Mouse (Mus musculus) left cerebral cortex, postnatal 4 days (tissue): Measurements from ENCODE around the gene Pcgf1. TPM values are rescaled to one million over a fixed set of nuclear protein-coding genes. Genes with fewer than 3 reads are reported as not detected.

Source experiments
- DNase-seq: peaks from one replicate; pipeline ENCODE4 v3.0.0-alpha.2; 2022
- intact Hi-C: fragments of 180-260 bp; cut with DNase I; formaldehyde crosslinking; loops from one replicate; pipeline ENCODE4 v1.15.1; 2025
- microRNA-seq: library from miRNA; unstranded; fragments of <30 nt; microRNA quantifications from one replicate; pipeline ENCODE4 v1.2.0, GENCODE M21; 2022
- total RNA-seq, 2 experiments: library from RNA; stranded (reverse); gene quantifications; 2 replicates each; pipeline ENCODE4 v1.2.3; 2021

The Pcgf1 gene
- total RNA-seq, 2 experiments from 2014 or later, result 16.8 to 23.3 TPM

GRCm38 (mm10) chr6:83120930-83121862 is 43.5 kb downstream of the Pcgf1 start, which contains the start of gene Wbp1:
Gene Wbp1, minus strand, starts transcription at chr6:83121559.
- intact Hi-C loops, result no loop called here
- DNase-seq, result peak; percentile 95

DNA sequence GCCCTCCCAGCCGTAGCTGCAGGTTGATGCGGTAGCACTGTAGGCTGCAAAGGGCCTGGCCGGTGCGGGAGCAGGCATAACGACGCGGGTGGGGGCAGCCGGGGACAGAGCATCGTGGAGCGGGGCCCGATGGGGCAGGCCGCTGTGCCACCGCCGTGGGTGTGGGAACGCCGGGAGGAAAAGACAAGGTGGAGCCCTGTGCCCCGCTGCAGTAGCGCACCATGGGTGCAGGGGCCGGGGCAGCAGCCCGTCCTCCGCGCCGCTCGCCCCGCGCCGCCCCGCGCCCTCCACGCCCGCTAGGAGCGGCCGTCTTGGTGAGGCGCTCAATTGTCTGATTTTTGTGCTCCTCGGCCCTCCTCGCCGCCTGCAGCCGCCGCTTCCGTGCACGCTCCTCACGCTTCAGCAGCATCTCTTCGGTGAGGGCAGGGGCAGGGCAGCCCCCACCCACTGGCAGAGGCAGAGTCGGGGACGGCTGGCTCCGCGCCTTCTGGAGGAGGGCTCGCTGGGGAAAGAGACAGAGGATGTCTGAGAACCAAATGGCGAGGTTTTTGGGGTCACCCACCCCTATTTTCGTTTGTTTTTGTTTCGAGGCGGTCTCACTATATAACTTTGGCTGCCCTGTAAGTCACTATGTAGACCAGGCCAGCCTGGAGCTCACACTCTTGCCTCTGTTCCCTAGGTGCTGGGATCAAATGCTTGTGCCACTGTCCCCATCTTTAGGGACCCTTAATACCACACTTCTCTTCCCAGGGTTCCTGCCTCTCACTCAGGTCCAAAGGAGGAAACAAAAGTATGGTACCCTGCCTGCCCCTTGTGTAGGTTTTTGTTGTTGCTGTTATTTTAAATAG is 44.4 kb downstream of the Pcgf1 start:
- intact Hi-C loops, result no loop called here
- DNase-seq, result peak; percentile 69

GRCm38 (mm10) chr6:83122961-83123360 is 45.3 kb downstream of the Pcgf1 start:
- DNase-seq, result no peak

GRCm38 (mm10) chr6:83124851-83125312 is 47.2 kb downstream of the Pcgf1 start:
- DNase-seq, result peak; percentile 92

More at GRCm38 (mm10) chr6:83122961-83123360, 45.3 kb downstream of the Pcgf1 start:
- intact Hi-C loops, result no loop called here

DNA sequence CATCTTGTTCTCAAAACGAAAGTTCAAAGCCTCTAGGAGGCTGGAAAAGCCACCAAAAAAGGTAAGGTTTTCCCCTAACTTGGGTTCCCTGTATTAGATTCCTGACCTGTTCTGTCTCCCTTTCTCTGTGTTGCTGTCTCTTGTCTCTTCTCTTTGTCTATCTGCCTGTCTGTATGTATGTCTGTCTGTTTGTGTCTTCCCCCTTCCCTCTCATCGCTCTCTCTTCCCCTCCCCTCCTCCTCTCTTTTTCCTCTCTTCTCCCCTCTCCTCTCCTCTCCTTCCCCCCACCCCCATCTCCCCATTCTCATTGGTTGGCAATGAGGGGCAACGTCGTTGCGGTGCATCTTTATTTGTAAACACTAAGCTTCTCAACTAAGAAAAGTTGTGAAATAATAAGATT is 47.7 kb downstream of the Pcgf1 start, which contains the start of gene Ino80b:
Gene Ino80b (minus strand): TSS at position 101 of the 400 bp plus-strand sequence.
- DNase-seq, result no peak
- intact Hi-C loops, result no loop called here

More at GRCm38 (mm10) chr6:83124851-83125312, 47.2 kb downstream of the Pcgf1 start:
- intact Hi-C loops, result no loop called here

- intact Hi-C loops, result no loop called here
- no peak for DNase-seq
Measured at GRCm38 (mm10) chr6:83127419-83127818, 49.8 kb downstream of the Pcgf1 start.

Small RNA genes within 50 kb of the gene (microRNA-seq; reads per million reads assigned to microRNA genes)
- gene Mir3470a (not detected), gene Mir7040 (not detected)

Other genes with a start within 250 kb of the Pcgf1 start
- 10 to 100 TPM; 51.3 to 54.0 TPM for gene Sema4f, start 138.1 kb upstream of the Pcgf1 start, total RNA-seq
- under 1 TPM in 1 of 2 experiments, not detected in 1; 0.44 TPM for gene M1ap, start 131.0 kb upstream of the Pcgf1 start, total RNA-seq
- gene Dok1, start 44.4 kb upstream of the Pcgf1 start, total RNA-seq, result 1 to 10 TPM in 1 of 2 experiments, under 1 TPM in 1; 0.76 to 1.7 TPM
- gene Loxl3, start 43.7 kb upstream of the Pcgf1 start, total RNA-seq, result 1 to 10 TPM; 3.2 to 3.6 TPM
- 10 to 100 TPM; 94.8 to 98.5 TPM for gene Aup1, start 23.3 kb upstream of the Pcgf1 start, total RNA-seq
- gene Htra2, start 22.6 kb upstream of the Pcgf1 start, total RNA-seq, result 10 to 100 TPM; 66.1 to 70.5 TPM
- gene Dqx1, start 20.0 kb upstream of the Pcgf1 start, total RNA-seq, result under 1 TPM; 0.62 to 0.84 TPM
- not detected for gene Tlx2, start 7.6 kb upstream of the Pcgf1 start, total RNA-seq
- not detected for gene Lbx2, start 8.5 kb downstream of the Pcgf1 start, total RNA-seq
- 10 to 100 TPM; 12.0 to 18.4 TPM for gene Ccdc142, start 23.7 kb downstream of the Pcgf1 start, total RNA-seq
- gene Gm42688, start 23.7 kb downstream of the Pcgf1 start, total RNA-seq, result 10 to 100 TPM in 1 of 2 experiments, 1 to 10 TPM in 1; 9.7 to 11.3 TPM
- gene Mrpl53, start 31.2 kb downstream of the Pcgf1 start, total RNA-seq, result 10 to 100 TPM; 58.4 to 60.7 TPM
- 10 to 100 TPM; 27.2 to 33.2 TPM for gene Mogs, start 37.6 kb downstream of the Pcgf1 start, total RNA-seq
- gene Wbp1, start 43.7 kb downstream of the Pcgf1 start, total RNA-seq, result 10 to 100 TPM; 60.3 to 68.7 TPM
- 10 to 100 TPM; 24.9 to 26.4 TPM for gene Ino80b, start 47.6 kb downstream of the Pcgf1 start, total RNA-seq
- gene Rtkn, start 57.6 kb downstream of the Pcgf1 start, total RNA-seq, result 10 to 100 TPM; 12.3 to 15.2 TPM
- gene Wdr54, start 78.5 kb downstream of the Pcgf1 start, total RNA-seq, result 10 to 100 TPM; 20.1 to 24.3 TPM
- 10 to 100 TPM; 13.3 to 16.9 TPM for gene 1700003E16Rik, start 78.5 kb downstream of the Pcgf1 start, total RNA-seq
- gene Dctn1, start 88.1 kb downstream of the Pcgf1 start, total RNA-seq, result 100 to 1,000 TPM; 319 to 327 TPM
- under 1 TPM; 0.46 to 0.52 TPM for gene Slc4a5, start 142.0 kb downstream of the Pcgf1 start, total RNA-seq
- gene Mthfd2, start 248.0 kb downstream of the Pcgf1 start, total RNA-seq, result 10 to 100 TPM; 17.3 to 17.5 TPM
- 10 to 100 TPM; 20.4 to 21.9 TPM for gene Mob1a, start 248.1 kb downstream of the Pcgf1 start, total RNA-seq